Mouse (Mus musculus): ENCODE results near the gene 1700001O22Rik. TPM values are rescaled to one million over a fixed set of nuclear protein-coding genes. Genes with fewer than 3 reads are reported as not detected.
A peak's percentile ranks its signal among the peaks of the same experiment; 100 is the strongest.

1700001O22Rik gene
- polyA plus RNA-seq, 1 experiment: 2.2 TPM

DNA sequence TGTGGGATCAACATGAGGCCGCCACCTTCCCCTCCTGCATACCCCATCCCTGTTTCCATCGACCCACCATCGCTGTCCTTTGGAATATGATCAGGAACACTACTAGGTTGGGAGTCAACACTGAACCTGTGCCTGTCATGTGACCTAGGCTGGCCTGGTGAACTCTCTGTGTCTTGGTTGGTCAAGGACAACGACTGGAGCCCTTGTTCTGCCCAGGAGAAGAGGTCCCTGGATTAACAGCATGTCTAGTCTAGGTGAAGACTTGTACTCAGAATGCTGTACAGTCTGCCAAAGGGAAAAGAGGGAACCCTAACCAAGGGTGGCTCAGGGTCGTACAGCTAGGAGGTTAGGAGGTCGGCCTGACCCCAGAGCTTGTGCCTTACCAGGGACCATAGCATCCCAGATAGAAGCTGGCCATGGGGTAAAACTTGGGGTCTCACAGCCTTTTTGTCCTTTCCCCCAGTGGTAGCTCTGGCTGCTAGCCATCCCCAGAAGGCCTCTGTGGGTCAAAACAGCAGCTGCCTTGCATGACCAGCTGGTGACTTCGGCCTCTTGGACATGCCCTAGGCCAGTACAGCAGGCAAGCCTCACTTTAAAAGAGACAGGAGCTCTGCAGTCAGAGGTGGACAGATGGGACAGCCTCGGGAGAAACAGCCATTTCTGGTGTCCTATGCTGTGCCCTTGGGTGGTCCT, 30.0 kb downstream of the 1700001O22Rik start:
- H3K36me3 ChIP-seq (ENCODE audit: control insufficient read depth, insufficient read depth, low read length, poor library complexity, severe bottlenecking): no peaks in the 10 kb centered on the region
- 0 out of 2 replicates have a peak, but pooled peaks cover 1% of the 10 kb centered on the region for H3K27me3 ChIP-seq (ENCODE audit: control insufficient read depth, insufficient read depth, low read length, poor library complexity, severe bottlenecking)
- 0 out of 2 replicates have a peak, but pooled peaks have one; percentile 36 for TF ChIP-seq EP300 (IDR thresholded peaks at IDR 0.05; ENCODE audit: insufficient read depth, low read depth, low read length)
- no peak for TF ChIP-seq CTCF (IDR thresholded peaks at IDR 0.05; ENCODE audit: low read depth, low read length)
- TF ChIP-seq POLR2A (IDR thresholded peaks at IDR 0.05; ENCODE audit: insufficient read depth, low read length): no peak
- H3K9ac ChIP-seq (ENCODE audit: low read depth, poor library complexity, severe bottlenecking): 0 out of 2 replicates have a peak overlapping the region, but pooled peaks have one; percentile 5
- H3K4me1 ChIP-seq (ENCODE audit: control insufficient read depth, insufficient read depth, low read length): peaks cover 19% of the 10 kb centered on the region
- H3K4me3 ChIP-seq (ENCODE audit: low read depth, low read length): no peak overlapping the region
- H3K27ac ChIP-seq (ENCODE audit: insufficient read depth, low read length): 0 out of 2 replicates have a peak overlapping the region, but pooled peaks have one; percentile 14
- no peaks in the 10 kb centered on the region for H3K9me3 ChIP-seq (replicated peaks; ENCODE audit: control insufficient read depth, insufficient read depth, low read length, poor library complexity, severe bottlenecking)

DNA sequence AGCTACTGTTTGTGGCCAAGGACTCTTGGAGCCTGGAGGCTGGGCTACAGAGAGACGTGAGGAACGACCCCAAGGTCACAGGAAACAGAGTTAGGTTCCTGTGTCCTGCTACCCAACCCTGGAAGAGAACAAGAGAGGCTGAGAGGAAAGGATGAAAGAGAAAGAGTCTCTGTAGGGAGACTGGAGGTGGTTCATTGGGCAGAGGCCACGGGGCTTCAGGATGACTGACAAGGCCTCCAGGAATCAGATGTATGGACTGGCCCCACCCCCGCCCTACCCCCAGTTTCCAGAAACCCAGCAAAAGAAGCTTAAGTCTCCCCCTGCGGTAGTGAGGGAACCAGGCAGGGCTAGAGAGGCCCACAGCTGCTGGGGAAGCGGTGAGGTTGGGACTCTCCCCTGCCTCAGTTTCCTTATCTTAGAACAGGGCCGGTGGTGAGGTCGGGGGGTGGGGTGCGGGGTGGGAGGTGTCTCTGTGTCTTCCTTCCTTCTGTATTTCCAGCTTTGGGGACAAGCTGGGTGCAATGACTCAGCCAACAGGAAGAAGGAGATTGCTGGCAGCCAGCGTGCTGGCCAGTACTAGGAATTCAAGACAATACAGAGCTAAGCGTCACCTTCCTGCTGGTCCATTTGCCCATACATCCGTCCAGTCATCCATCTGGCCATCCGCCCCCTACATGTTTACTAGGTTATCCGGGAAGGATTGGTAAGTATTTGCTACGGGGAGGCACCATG, 30.7 kb downstream of the 1700001O22Rik start:
- H3K9ac ChIP-seq (ENCODE audit: low read depth, poor library complexity, severe bottlenecking): peak overlapping the region; percentile 5; the same call in 1 of the 2 replicates
- H3K36me3 ChIP-seq (ENCODE audit: control insufficient read depth, insufficient read depth, low read length, poor library complexity, severe bottlenecking): no peaks in the 10 kb centered on the region
- H3K4me3 ChIP-seq (ENCODE audit: low read depth, low read length): no peak overlapping the region
- H3K27me3 ChIP-seq (ENCODE audit: control insufficient read depth, insufficient read depth, low read length, poor library complexity, severe bottlenecking): 0 out of 2 replicates have a peak, but pooled peaks cover 1% of the 10 kb centered on the region
- TF ChIP-seq CTCF (IDR thresholded peaks at IDR 0.05; ENCODE audit: low read depth, low read length) (no peak), EP300 (IDR thresholded peaks at IDR 0.05; ENCODE audit: insufficient read depth, low read depth, low read length) (0 out of 2 replicates have a peak, but pooled peaks have one; percentile 27)
- 0 out of 2 replicates have a peak overlapping the region, but pooled peaks have one; percentile 14 for H3K27ac ChIP-seq (ENCODE audit: insufficient read depth, low read length)
- peaks cover 15% of the 10 kb centered on the region for H3K4me1 ChIP-seq (ENCODE audit: control insufficient read depth, insufficient read depth, low read length)
- no peaks in the 10 kb centered on the region for H3K9me3 ChIP-seq (replicated peaks; ENCODE audit: control insufficient read depth, insufficient read depth, low read length, poor library complexity, severe bottlenecking)

DNA sequence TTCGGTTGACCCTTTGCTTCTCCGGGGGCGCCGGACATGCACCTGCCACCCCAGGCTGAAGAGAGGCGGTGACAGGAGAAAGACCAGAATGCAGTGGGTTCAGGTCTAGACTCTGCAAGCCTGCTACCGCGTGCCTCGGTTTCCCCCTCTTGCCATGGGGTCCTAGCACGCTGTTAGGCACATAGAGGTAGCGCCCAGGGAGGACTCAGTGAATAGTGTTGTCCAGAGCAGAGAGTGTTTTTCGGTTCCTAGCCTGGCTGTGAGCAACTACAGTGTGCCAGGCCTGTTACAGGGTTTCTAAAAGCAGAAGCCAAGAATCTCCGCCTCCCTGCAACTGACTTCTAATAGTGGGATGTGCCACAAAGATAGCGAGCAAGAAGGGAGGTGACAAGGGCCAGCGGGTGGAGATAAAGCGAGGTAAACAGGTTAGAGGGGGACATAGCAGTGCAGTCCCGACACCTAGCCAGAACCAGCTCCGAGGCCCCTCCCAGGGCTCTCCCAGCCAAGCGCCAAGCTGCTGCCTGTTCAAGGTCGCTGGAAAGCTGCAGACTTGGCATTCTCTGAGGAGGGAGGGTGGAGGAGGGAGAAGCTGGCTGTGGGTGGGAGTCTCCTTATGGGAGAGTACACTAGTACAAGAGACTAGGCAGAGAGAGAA, 31.5 kb downstream of the 1700001O22Rik start:
- H3K36me3 ChIP-seq (ENCODE audit: control insufficient read depth, insufficient read depth, low read length, poor library complexity, severe bottlenecking): no peaks in the 10 kb centered on the region
- 0 out of 2 replicates have a peak, but pooled peaks cover 1% of the 10 kb centered on the region for H3K27me3 ChIP-seq (ENCODE audit: control insufficient read depth, insufficient read depth, low read length, poor library complexity, severe bottlenecking)
- H3K4me3 ChIP-seq (ENCODE audit: low read depth, low read length): peak overlapping the region; percentile 45
- no peaks in the 10 kb centered on the region for H3K9me3 ChIP-seq (replicated peaks; ENCODE audit: control insufficient read depth, insufficient read depth, low read length, poor library complexity, severe bottlenecking)
- peak overlapping the region; percentile 59 for H3K9ac ChIP-seq (ENCODE audit: low read depth, poor library complexity, severe bottlenecking)
- H3K27ac ChIP-seq (ENCODE audit: insufficient read depth, low read length): no peak overlapping the region
- no peak for TF ChIP-seq CTCF (IDR thresholded peaks at IDR 0.05; ENCODE audit: low read depth, low read length)
- TF ChIP-seq EP300 (IDR thresholded peaks at IDR 0.05; ENCODE audit: insufficient read depth, low read depth, low read length): no peak
- no peak for TF ChIP-seq POLR2A (IDR thresholded peaks at IDR 0.05; ENCODE audit: insufficient read depth, low read length)
- H3K4me1 ChIP-seq (ENCODE audit: control insufficient read depth, insufficient read depth, low read length): peaks cover 7% of the 10 kb centered on the region

DNA sequence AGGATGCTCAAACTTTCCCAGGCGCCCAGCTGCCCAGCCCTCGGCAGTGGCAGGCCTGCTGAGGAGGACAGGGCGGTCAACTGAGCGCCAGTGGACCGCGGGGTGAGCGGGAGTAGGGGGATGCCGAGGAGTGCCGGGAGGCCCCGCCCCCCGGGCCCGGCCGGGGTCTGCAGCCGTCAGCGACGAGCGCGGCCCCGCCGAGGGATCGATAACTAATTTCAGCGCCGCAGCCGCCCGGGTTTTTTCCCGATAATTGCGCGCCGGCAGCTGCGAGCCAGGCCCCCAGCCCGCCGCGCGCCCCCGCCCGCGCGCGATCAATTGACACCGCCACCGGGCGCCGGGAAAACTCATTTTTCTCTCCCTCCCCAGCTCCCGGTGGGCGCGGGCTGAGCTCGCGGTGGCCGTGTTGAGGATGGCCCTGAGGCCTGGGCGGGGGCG, 32.1 kb downstream of the 1700001O22Rik start:
- H3K4me3 ChIP-seq (ENCODE audit: low read depth, low read length): peak overlapping the region; percentile 45
- no peak overlapping the region for H3K27ac ChIP-seq (ENCODE audit: insufficient read depth, low read length)
- H3K27me3 ChIP-seq (ENCODE audit: control insufficient read depth, insufficient read depth, low read length, poor library complexity, severe bottlenecking): 0 out of 2 replicates have a peak, but pooled peaks cover 1% of the 10 kb centered on the region
- H3K4me1 ChIP-seq (ENCODE audit: control insufficient read depth, insufficient read depth, low read length): peaks cover 6% of the 10 kb centered on the region
- no peaks in the 10 kb centered on the region for H3K9me3 ChIP-seq (replicated peaks; ENCODE audit: control insufficient read depth, insufficient read depth, low read length, poor library complexity, severe bottlenecking)
- H3K36me3 ChIP-seq (ENCODE audit: control insufficient read depth, insufficient read depth, low read length, poor library complexity, severe bottlenecking): no peaks in the 10 kb centered on the region
- no peak for TF ChIP-seq CTCF (IDR thresholded peaks at IDR 0.05; ENCODE audit: low read depth, low read length)
- peak overlapping the region; percentile 59 for H3K9ac ChIP-seq (ENCODE audit: low read depth, poor library complexity, severe bottlenecking)

DNA sequence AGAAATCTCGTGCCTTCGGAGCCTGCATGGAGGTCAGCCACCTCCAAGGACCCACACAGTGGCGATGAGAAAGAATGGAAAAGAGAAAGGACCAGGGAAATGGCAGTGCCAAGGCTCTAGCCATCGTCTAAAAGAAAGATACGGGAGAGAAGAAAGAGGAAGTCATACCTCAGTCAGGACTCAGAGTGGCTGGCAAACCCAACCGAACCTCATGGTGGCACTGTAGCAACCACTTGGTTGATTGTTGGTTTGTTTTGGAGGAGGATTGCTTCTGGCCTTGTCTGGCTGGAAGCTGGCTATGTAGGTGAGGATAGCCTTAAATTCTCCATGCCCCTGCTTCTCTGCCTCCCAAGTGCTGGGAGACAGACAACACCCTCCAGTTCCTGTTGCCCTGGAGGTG, 34.3 kb downstream of the 1700001O22Rik start:
- TF ChIP-seq POLR2A (IDR thresholded peaks at IDR 0.05; ENCODE audit: insufficient read depth, low read length): no peak
- no peak for TF ChIP-seq EP300 (IDR thresholded peaks at IDR 0.05; ENCODE audit: insufficient read depth, low read depth, low read length)
- peak; percentile 12 for TF ChIP-seq CTCF (IDR thresholded peaks at IDR 0.05; ENCODE audit: low read depth, low read length)
- Histone ChIP-seq H3K27ac (ENCODE audit: insufficient read depth, low read length) (no peak overlapping the region), H3K9me3 (replicated peaks; ENCODE audit: control insufficient read depth, insufficient read depth, low read length, poor library complexity, severe bottlenecking) (no peaks in the 10 kb centered on the region), H3K27me3 (ENCODE audit: control insufficient read depth, insufficient read depth, low read length, poor library complexity, severe bottlenecking) (0 out of 2 replicates have a peak, but pooled peaks cover 1% of the 10 kb centered on the region), H3K4me1 (ENCODE audit: control insufficient read depth, insufficient read depth, low read length) (peaks cover 6% of the 10 kb centered on the region), H3K9ac (ENCODE audit: low read depth, poor library complexity, severe bottlenecking) (no peak overlapping the region), H3K4me3 (ENCODE audit: low read depth, low read length) (no peak overlapping the region), H3K36me3 (ENCODE audit: control insufficient read depth, insufficient read depth, low read length, poor library complexity, severe bottlenecking) (no peaks in the 10 kb centered on the region)
